Mouse (Mus musculus): ENCODE data around the gene Krr1. TPM values are rescaled to one million over a fixed set of nuclear protein-coding genes. Genes with fewer than 3 reads are reported as not detected.
"Not testable (repeated sequence)": the region's sequence is repeated elsewhere in the genome, so short reads cannot be mapped to it uniquely, and the experiment has no call there.

The Krr1 gene
- polyA plus RNA-seq, 1 experiment from 2014 or later = 59.6 TPM

DNA sequence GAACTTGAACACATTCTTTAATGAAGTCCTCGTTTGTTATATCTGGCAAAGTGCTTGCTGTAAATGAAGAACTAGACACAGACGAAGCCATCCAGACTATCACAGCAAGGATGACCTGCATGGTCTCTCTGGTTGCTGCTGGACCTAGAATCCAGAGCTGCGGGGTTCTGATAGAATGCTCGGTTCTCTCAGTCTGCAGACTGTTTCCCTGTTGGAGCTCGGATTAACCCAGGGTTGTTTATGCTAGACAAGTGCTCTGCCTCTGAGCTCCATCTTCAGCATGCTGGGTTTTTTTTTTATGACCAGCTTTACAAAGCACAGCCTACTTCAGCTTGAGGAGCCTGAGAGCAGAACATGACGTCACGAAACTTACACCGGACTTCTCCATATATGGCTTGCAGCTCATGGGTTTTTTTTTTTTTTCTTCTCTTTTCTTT is 24.5 kb downstream of the Krr1 start:
- Histone ChIP-seq H3K27ac (ENCODE audit: low read depth, low read length) (no peak overlapping the region), H3K4me3 (ENCODE audit: low read depth, low read length) (no peak overlapping the region), H3K4me1 (replicated peaks; ENCODE audit: control insufficient read depth, insufficient read depth, low read length) (no peaks in the 10 kb centered on the region), H3K36me3 (ENCODE audit: control insufficient read depth, insufficient read depth, low read length) (no peaks in the 10 kb centered on the region), H3K9ac (ENCODE audit: low read depth, low read length) (no peak overlapping the region), H3K4me2 (replicated peaks; ENCODE audit: low read depth, low read length) (no peak overlapping the region), H3K9me3 (ENCODE audit: control insufficient read depth, low read length) (no peaks in the 10 kb centered on the region), H3K27me3 (ENCODE audit: control insufficient read depth, insufficient read depth, low read length) (no peaks in the 10 kb centered on the region)
- WGBS = 85% methylated on average over 8 of the region's 8 CpGs
- ATAC-seq (ENCODE audit: low FRiP score) (no peak), DNase-seq (ENCODE audit: low spot score) (no peak)

- H3K9ac ChIP-seq (ENCODE audit: low read depth, low read length) = no peak overlapping the region
- H3K4me3 ChIP-seq (ENCODE audit: low read depth, low read length) = no peak overlapping the region
- DNase-seq (ENCODE audit: low spot score) (no peak), ATAC-seq (ENCODE audit: low FRiP score) (no peak)
- H3K27me3 ChIP-seq (ENCODE audit: control insufficient read depth, insufficient read depth, low read length) = no peaks in the 10 kb centered on the region
- no peaks in the 10 kb centered on the region for H3K36me3 ChIP-seq (ENCODE audit: control insufficient read depth, insufficient read depth, low read length)
- H3K9me3 ChIP-seq (ENCODE audit: control insufficient read depth, low read length) = no peaks in the 10 kb centered on the region
- no peak overlapping the region for H3K4me2 ChIP-seq (replicated peaks; ENCODE audit: low read depth, low read length)
- H3K4me1 ChIP-seq (replicated peaks; ENCODE audit: control insufficient read depth, insufficient read depth, low read length) = no peaks in the 10 kb centered on the region
- H3K27ac ChIP-seq (ENCODE audit: low read depth, low read length) = no peak overlapping the region
These were observed 25.2 kb downstream of the Krr1 start for GRCm38 (mm10) chr10:111997671-111998070.

GRCm38 (mm10) chr10:111999765-112000164 is 27.3 kb downstream of the Krr1 start:
- Histone ChIP-seq H3K27ac (ENCODE audit: low read depth, low read length) (no peak overlapping the region), H3K4me1 (replicated peaks; ENCODE audit: control insufficient read depth, insufficient read depth, low read length) (no peaks in the 10 kb centered on the region), H3K4me3 (ENCODE audit: low read depth, low read length) (no peak overlapping the region), H3K36me3 (ENCODE audit: control insufficient read depth, insufficient read depth, low read length) (no peaks in the 10 kb centered on the region), H3K27me3 (ENCODE audit: control insufficient read depth, insufficient read depth, low read length) (no peaks in the 10 kb centered on the region), H3K9me3 (ENCODE audit: control insufficient read depth, low read length) (no peaks in the 10 kb centered on the region), H3K4me2 (replicated peaks; ENCODE audit: low read depth, low read length) (no peak overlapping the region), H3K9ac (ENCODE audit: low read depth, low read length) (no peak overlapping the region)
- DNase-seq (ENCODE audit: low spot score) = no peak
- no peak for ATAC-seq (ENCODE audit: low FRiP score)
- 70% methylated on average over 3 of the region's 3 CpGs for WGBS

DNA sequence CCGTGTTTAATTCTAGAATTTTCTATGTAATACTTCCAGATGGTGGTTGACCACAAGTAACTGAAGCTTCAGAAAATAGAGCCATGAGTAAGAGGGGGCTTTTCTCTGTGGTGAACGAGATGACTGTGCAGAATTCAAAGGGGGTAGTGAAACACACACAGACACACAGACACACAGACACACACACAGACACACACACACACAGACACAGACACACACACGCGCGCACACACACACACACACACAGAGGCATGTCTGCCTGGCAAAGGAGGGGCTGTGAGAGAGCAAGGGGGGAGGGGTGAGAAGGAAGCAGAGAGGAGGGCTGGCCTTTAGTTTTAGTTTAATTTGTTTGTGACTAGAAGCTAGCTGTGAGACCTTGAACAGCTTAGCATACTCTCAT is 28.1 kb downstream of the Krr1 start:
- 89% methylated on average over 5 of the region's 5 CpGs for WGBS
- H3K4me3 ChIP-seq (ENCODE audit: low read depth, low read length) = no peak overlapping the region
- no peaks in the 10 kb centered on the region for H3K9me3 ChIP-seq (ENCODE audit: control insufficient read depth, low read length)
- no peak for ATAC-seq (ENCODE audit: low FRiP score)
- no peak overlapping the region for H3K9ac ChIP-seq (ENCODE audit: low read depth, low read length)
- no peaks in the 10 kb centered on the region for H3K4me1 ChIP-seq (replicated peaks; ENCODE audit: control insufficient read depth, insufficient read depth, low read length)
- H3K4me2 ChIP-seq (replicated peaks; ENCODE audit: low read depth, low read length) = no peak overlapping the region
- no peak overlapping the region for H3K27ac ChIP-seq (ENCODE audit: low read depth, low read length)
- no peaks in the 10 kb centered on the region for H3K36me3 ChIP-seq (ENCODE audit: control insufficient read depth, insufficient read depth, low read length)
- no peaks in the 10 kb centered on the region for H3K27me3 ChIP-seq (ENCODE audit: control insufficient read depth, insufficient read depth, low read length)
- no peak for DNase-seq (ENCODE audit: low spot score)

DNA sequence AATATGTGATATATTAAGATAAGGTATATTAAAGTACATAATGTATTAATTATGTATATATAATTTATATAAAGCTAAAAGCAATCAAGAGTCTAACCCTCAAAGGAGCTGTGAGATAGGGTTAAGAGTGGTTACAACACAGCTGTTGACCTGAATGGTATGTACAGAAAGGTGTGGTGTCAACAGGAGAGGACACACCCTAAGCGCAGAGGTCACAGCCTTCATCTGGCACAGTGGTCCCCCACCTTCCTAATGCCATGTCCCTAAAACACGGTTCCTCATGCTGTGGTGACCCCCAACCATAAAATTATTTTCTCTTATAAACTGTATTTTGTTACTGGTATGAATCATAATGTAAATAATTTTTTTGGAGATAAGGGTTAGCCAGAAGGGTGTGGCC is 28.9 kb downstream of the Krr1 start:
- Histone ChIP-seq H3K36me3 (ENCODE audit: control insufficient read depth, insufficient read depth, low read length) (no peaks in the 10 kb centered on the region), H3K9me3 (ENCODE audit: control insufficient read depth, low read length) (no peaks in the 10 kb centered on the region), H3K9ac (ENCODE audit: low read depth, low read length) (no peak overlapping the region), H3K4me1 (replicated peaks; ENCODE audit: control insufficient read depth, insufficient read depth, low read length) (no peaks in the 10 kb centered on the region), H3K27me3 (ENCODE audit: control insufficient read depth, insufficient read depth, low read length) (no peaks in the 10 kb centered on the region), H3K4me2 (replicated peaks; ENCODE audit: low read depth, low read length) (no peak overlapping the region), H3K4me3 (ENCODE audit: low read depth, low read length) (no peak overlapping the region), H3K27ac (ENCODE audit: low read depth, low read length) (no peak overlapping the region)
- WGBS = 88% methylated on average over 2 of the region's 2 CpGs
- DNase-seq (ENCODE audit: low spot score) = no peak
- no peak for ATAC-seq (ENCODE audit: low FRiP score)

DNA sequence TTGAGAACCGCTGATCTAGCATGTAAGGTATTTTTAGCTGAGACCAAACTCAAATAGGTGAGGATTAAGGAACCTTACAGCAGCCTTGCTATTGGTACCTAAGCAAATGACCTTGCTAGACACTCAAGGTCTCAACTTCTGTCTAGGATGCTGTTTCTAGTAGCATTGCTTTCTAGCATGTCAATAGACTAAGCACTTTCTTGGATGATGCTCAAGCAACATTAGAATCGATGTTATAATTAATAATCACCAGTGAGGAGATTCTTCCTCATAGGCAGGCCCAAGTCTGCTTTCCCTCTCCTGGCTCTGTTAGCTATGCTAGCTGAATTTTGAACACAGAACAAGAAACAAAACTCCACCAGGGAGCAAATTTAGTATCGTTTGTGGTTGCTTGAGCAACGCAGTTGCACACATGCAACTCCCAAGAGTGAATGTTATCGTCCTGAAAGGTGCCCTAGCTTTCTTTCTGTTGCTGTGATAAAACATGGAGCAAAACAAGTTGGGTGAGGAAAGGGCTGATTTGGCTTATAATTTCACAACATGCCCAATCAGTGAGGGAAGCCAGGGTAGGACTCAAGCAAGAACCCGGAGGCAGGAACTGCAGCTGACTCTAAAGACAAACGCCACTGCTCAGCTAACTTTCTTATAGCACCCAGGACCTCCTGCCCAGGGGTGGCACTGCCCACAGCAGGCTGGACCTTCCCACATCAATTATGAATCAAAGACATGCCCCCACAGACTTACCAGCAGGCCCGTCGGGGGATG is 29.5 kb downstream of the Krr1 start:
- Histone ChIP-seq H3K27ac (ENCODE audit: low read depth, low read length) (no peak overlapping the region), H3K36me3 (ENCODE audit: control insufficient read depth, insufficient read depth, low read length) (no peaks in the 10 kb centered on the region), H3K4me1 (replicated peaks; ENCODE audit: control insufficient read depth, insufficient read depth, low read length) (no peaks in the 10 kb centered on the region), H3K9ac (ENCODE audit: low read depth, low read length) (no peak overlapping the region), H3K27me3 (ENCODE audit: control insufficient read depth, insufficient read depth, low read length) (no peaks in the 10 kb centered on the region), H3K4me2 (replicated peaks; ENCODE audit: low read depth, low read length) (no peak overlapping the region), H3K9me3 (ENCODE audit: control insufficient read depth, low read length) (no peaks in the 10 kb centered on the region), H3K4me3 (ENCODE audit: low read depth, low read length) (no peak overlapping the region)
- ATAC-seq (ENCODE audit: low FRiP score) (no peak), DNase-seq (ENCODE audit: low spot score) (no peak)
- 89% methylated on average over 9 of the region's 9 CpGs for WGBS

DNA sequence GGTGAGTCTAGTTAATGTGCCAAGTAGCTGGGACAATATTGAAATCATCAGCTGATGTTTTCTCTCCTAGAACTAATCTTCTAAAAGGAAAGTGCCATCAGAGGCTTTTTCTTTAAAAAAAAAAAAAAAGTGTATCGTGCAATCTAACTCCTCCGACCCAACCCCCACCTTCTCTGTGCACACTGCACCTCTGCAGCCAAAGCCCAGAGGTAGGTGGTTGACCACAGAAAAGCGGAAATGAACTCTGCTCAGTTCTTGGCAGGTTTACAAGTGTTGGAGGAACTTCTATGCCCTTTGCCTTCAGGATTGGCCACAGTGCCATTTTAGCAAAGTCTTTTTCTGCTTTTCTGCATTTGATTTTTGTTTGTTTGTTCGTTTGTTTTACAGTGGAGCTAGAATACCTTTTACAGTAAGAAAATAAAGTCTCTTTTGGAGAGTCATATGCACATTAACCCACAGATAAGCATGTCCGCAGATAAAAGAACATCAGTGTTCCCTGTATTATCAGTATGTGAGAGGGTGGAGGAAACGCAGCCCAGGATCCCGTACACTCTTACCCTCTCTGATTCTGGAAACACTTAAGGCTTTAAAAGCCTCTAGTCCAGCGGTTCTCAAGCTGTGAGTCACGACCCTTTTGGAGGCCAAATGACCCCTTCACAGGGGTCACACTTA is 30.2 kb downstream of the Krr1 start, which contains the start of gene Glipr1:
Gene Glipr1, minus strand, starts transcription at position 88 of the 672 bp plus-strand sequence.
- 72% methylated on average over 9 of the region's 9 CpGs for WGBS
- Histone ChIP-seq H3K4me3 (ENCODE audit: low read depth, low read length) (no peak within 1 kb of the TSS), H3K27me3 (ENCODE audit: control insufficient read depth, insufficient read depth, low read length) (no peaks in the 10 kb centered on the region), H3K9ac (ENCODE audit: low read depth, low read length) (no peak within 1 kb of the TSS), H3K4me2 (replicated peaks; ENCODE audit: low read depth, low read length) (no peak within 1 kb of the TSS), H3K36me3 (ENCODE audit: control insufficient read depth, insufficient read depth, low read length) (no peaks in the 10 kb centered on the region), H3K9me3 (ENCODE audit: control insufficient read depth, low read length) (no peaks in the 10 kb centered on the region), H3K4me1 (replicated peaks; ENCODE audit: control insufficient read depth, insufficient read depth, low read length) (no peaks in the 10 kb centered on the region), H3K27ac (ENCODE audit: low read depth, low read length) (no peak within 1 kb of the TSS)
- DNase-seq (ENCODE audit: low spot score) (no peak), ATAC-seq (ENCODE audit: low FRiP score) (no peak)

DNA sequence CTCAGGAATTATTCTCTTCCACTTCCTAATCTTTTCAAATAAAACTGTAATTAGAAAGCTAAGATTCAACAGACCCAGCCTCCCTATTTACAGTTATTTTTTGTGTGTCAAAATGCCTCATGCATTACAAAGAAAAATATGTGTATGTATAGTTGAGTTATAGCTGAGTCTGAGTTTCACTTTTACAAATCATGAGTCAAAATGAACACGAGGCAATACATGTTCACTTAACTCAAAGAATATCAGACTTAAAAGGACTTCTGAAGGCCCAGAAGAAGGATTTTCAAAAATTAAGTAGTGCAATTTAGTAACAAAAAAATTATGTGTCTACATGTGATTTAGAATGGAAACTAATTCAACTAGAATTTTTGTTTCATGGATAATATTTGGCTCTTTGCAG is 37.0 kb downstream of the Krr1 start:
- not testable (repeated sequence) for DNase-seq (ENCODE audit: low spot score); H3K4me2 ChIP-seq (replicated peaks; ENCODE audit: low read depth, low read length); H3K4me3 ChIP-seq (ENCODE audit: low read depth, low read length); H3K9ac ChIP-seq (ENCODE audit: low read depth, low read length); H3K4me1 ChIP-seq (replicated peaks; ENCODE audit: control insufficient read depth, insufficient read depth, low read length); H3K36me3 ChIP-seq (ENCODE audit: control insufficient read depth, insufficient read depth, low read length); H3K27ac ChIP-seq (ENCODE audit: low read depth, low read length); H3K9me3 ChIP-seq (ENCODE audit: control insufficient read depth, low read length); H3K27me3 ChIP-seq (ENCODE audit: control insufficient read depth, insufficient read depth, low read length); ATAC-seq (ENCODE audit: low FRiP score)
- 90% methylated on average over 1 of the region's 1 CpGs for WGBS

DNA sequence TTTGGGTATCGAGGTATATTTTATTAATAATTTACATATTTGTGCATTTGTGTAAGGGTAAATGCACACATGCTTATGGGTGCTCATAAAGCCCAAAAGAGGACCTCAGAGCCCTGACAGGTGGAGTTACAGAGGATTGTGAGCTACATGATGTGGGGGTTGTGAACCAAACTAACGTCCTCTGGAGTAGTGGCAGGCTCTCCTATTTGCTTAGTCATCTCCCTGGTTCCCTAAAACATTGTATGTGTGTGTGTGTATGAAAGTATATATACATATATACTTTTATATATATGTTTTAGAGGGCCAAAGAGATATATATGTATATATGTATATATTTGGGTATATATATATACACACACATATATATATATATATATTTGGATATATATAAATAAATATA is 51.1 kb downstream of the Krr1 start:
- H3K9ac ChIP-seq (ENCODE audit: low read depth, low read length) = no peak overlapping the region
- ATAC-seq (ENCODE audit: low FRiP score) (no peak), DNase-seq (ENCODE audit: low spot score) (no peak)
- no peak overlapping the region for H3K4me3 ChIP-seq (ENCODE audit: low read depth, low read length)
- 81% methylated on average over 2 of the region's 2 CpGs for WGBS
- no peaks in the 10 kb centered on the region for H3K9me3 ChIP-seq (ENCODE audit: control insufficient read depth, low read length)
- H3K27me3 ChIP-seq (ENCODE audit: control insufficient read depth, insufficient read depth, low read length) = no peaks in the 10 kb centered on the region
- H3K36me3 ChIP-seq (ENCODE audit: control insufficient read depth, insufficient read depth, low read length) = no peaks in the 10 kb centered on the region
- no peaks in the 10 kb centered on the region for H3K4me1 ChIP-seq (replicated peaks; ENCODE audit: control insufficient read depth, insufficient read depth, low read length)
- H3K27ac ChIP-seq (ENCODE audit: low read depth, low read length) = no peak overlapping the region
- H3K4me2 ChIP-seq (replicated peaks; ENCODE audit: low read depth, low read length) = no peak overlapping the region

All from hindbrain, embryonic 11.5 days (tissue).